Mouse (Mus musculus) kidney, postnatal 0 days (tissue): ENCODE measurements around the gene Nup43. TPM values are rescaled to one million over a fixed set of nuclear protein-coding genes. Genes with fewer than 3 reads are reported as not detected.

Experiments used
- ATAC-seq: fragments of 200-750 bp; cut with Nextera tagmentation; replicated peaks from 2 replicates; pipeline ENCODE4 v1.8.0; 2017; ENCODE audit warnings: low read depth, moderate number of reproducible peaks, moderate TSS enrichment, moderate library complexity; ENCODE audit not compliant: low FRiP score
- DNase-seq: peaks from one replicate; pipeline ENCODE4 v3.0.0-alpha.2; 2016; ENCODE audit warnings: low spot score
- H3K27ac ChIP-seq: fragments of 300-500 bp; sonication (generic); 2 replicates; pipeline ENCODE4 v1.5.1; 2014; ENCODE audit warnings: mild to moderate bottlenecking
- H3K27me3 ChIP-seq: fragments of 300-500 bp; sonication (generic); 2 replicates; pipeline ENCODE4 v1.6.1; 2014; ENCODE audit warnings: low read length, mixed read lengths; ENCODE audit not compliant: insufficient read depth
- H3K36me3 ChIP-seq: fragments of 300-500 bp; sonication (generic); 2 replicates; pipeline ENCODE4 v1.6.1; 2014; ENCODE audit warnings: low read length, mixed read lengths; ENCODE audit not compliant: insufficient read depth
- H3K4me1 ChIP-seq: fragments of 300-500 bp; sonication (generic); replicated peaks from 2 replicates; pipeline ENCODE4 v1.6.1; 2014; ENCODE audit warnings: antibody characterized with exemption, low read length, mixed read lengths; ENCODE audit not compliant: insufficient read depth
- H3K4me2 ChIP-seq: fragments of 300-500 bp; sonication (generic); 2 replicates; pipeline ENCODE4 v1.6.1; 2014; ENCODE audit warnings: mild to moderate bottlenecking, low read length, moderate library complexity, mixed read lengths
- H3K4me3 ChIP-seq: fragments of 300-500 bp; sonication (generic); replicated peaks from 2 replicates; pipeline ENCODE4 v1.5.1; 2014; ENCODE audit warnings: low read depth, low read length
- H3K9ac ChIP-seq: fragments of 300-500 bp; sonication (generic); 2 replicates; pipeline ENCODE4 v1.6.1; 2014; ENCODE audit warnings: low read depth, low read length
- H3K9me3 ChIP-seq: fragments of 300-500 bp; sonication (generic); replicated peaks from 2 replicates; pipeline ENCODE4 v1.6.1; 2016; ENCODE audit warnings: low read length, inconsistent platforms, mixed read lengths
- CTCF ChIP-seq: IDR thresholded peaks from 2 replicates; pipeline ENCODE4 v1.5.1; 2016; ENCODE audit warnings: antibody characterized with exemption, low read depth, mild to moderate bottlenecking, moderate library complexity
- WGBS: fragments of 180-500 bp; shearing (Covaris S2); extraction: QIAGEN DNeasy Blood & Tissue Kit; methylation state at CpG from one replicate; pipeline ENCODE4 v1.1.7; 2014; 5-methylcytosine and 5-hydroxymethylcytosine counted together
- polyA plus RNA-seq: library from polyadenylated mRNA; unstranded; fragments of >200 nt; fragmentation: Nextera tagmentation; extraction: Ambion mirVana; gene quantifications from 2 replicates; pipeline ENCODE4 v1.2.1, GENCODE M21; 2015

Nup43 gene
- polyA plus RNA-seq, 1 experiment from 2014 or later: 32.7 TPM

GRCm38 (mm10) chr10:7630286-7630685, 37.0 kb upstream of the Nup43 start:
- Histone ChIP-seq H3K4me2 (no peak overlapping the region), H3K27ac (no peak overlapping the region), H3K9me3 (no peaks in the 10 kb centered on the region), H3K9ac (no peak overlapping the region), H3K27me3 (no peaks in the 10 kb centered on the region), H3K4me3 (no peak overlapping the region), H3K4me1 (no peaks in the 10 kb centered on the region), H3K36me3 (peaks cover 12% of the 10 kb centered on the region; the same call in 1 of the 2 replicates)
- no peak for TF ChIP-seq CTCF
- DNase-seq: no peak
- 88% methylated on average over 5 of the region's 5 CpGs for WGBS
- ATAC-seq: no peak

GRCm38 (mm10) chr10:7630951-7631720, 36.2 kb upstream of the Nup43 start:
- Histone ChIP-seq H3K27me3 (no peaks in the 10 kb centered on the region), H3K4me2 (no peak overlapping the region), H3K4me3 (no peak overlapping the region), H3K36me3 (peaks cover 12% of the 10 kb centered on the region; the same call in 1 of the 2 replicates), H3K9ac (no peak overlapping the region), H3K4me1 (no peaks in the 10 kb centered on the region), H3K27ac (no peak overlapping the region), H3K9me3 (no peaks in the 10 kb centered on the region)
- no peak for TF ChIP-seq CTCF
- ATAC-seq (no peak), DNase-seq (no peak)
- 83% methylated on average over 16 of the region's 16 CpGs for WGBS

- Histone ChIP-seq H3K36me3 (peaks cover 32% of the 10 kb centered on the region), H3K27me3 (no peaks in the 10 kb centered on the region), H3K4me1 (no peaks in the 10 kb centered on the region), H3K9ac (no peak overlapping the region), H3K9me3 (no peaks in the 10 kb centered on the region), H3K4me2 (no peak overlapping the region), H3K27ac (no peak overlapping the region), H3K4me3 (no peak overlapping the region)
- ATAC-seq (no peak), DNase-seq (no peak)
- 99% methylated on average over 12 of the region's 12 CpGs for WGBS
- TF ChIP-seq CTCF: no peak
Observed at GRCm38 (mm10) chr10:7640366-7640765, 26.9 kb upstream of the Nup43 start.

GRCm38 (mm10) chr10:7645911-7646310, 21.4 kb upstream of the Nup43 start:
- H3K9ac ChIP-seq: no peak overlapping the region
- 89% methylated on average over 2 of the region's 2 CpGs for WGBS
- no peaks in the 10 kb centered on the region for H3K9me3 ChIP-seq
- DNase-seq (no peak), ATAC-seq (no peak)
- no peaks in the 10 kb centered on the region for H3K27me3 ChIP-seq
- no peak overlapping the region for H3K4me2 ChIP-seq
- TF ChIP-seq CTCF: no peak
- H3K27ac ChIP-seq: no peak overlapping the region
- peaks cover 24% of the 10 kb centered on the region; the same call in 1 of the 2 replicates for H3K36me3 ChIP-seq
- H3K4me1 ChIP-seq: no peaks in the 10 kb centered on the region
- H3K4me3 ChIP-seq: no peak overlapping the region

- 62% methylated on average over 4 of the region's 4 CpGs for WGBS
- Histone ChIP-seq H3K9ac (no peak overlapping the region), H3K4me1 (no peaks in the 10 kb centered on the region), H3K9me3 (no peaks in the 10 kb centered on the region), H3K27ac (no peak overlapping the region), H3K4me3 (no peak overlapping the region), H3K27me3 (no peaks in the 10 kb centered on the region), H3K4me2 (no peak overlapping the region), H3K36me3 (peaks cover 21% of the 10 kb centered on the region; the same call in 1 of the 2 replicates)
- no peak for TF ChIP-seq CTCF
- no peak for DNase-seq
- ATAC-seq: no peak
Observed at GRCm38 (mm10) chr10:7649059-7649458, 18.2 kb upstream of the Nup43 start.

GRCm38 (mm10) chr10:7651057-7651456, 16.2 kb upstream of the Nup43 start:
- peak; percentile 55 for DNase-seq
- ATAC-seq: no peak; the same call in 1 of the 2 replicates
- no peaks in the 10 kb centered on the region for H3K4me1 ChIP-seq

More at GRCm38 (mm10) chr10:7651057-7651456, 16.2 kb upstream of the Nup43 start:
- WGBS: 61% methylated on average over 2 of the region's 2 CpGs
- no peak overlapping the region for H3K4me2 ChIP-seq
- H3K9ac ChIP-seq: no peak overlapping the region
- no peak overlapping the region for H3K27ac ChIP-seq
- no peaks in the 10 kb centered on the region for H3K9me3 ChIP-seq
- no peak for TF ChIP-seq CTCF
- H3K27me3 ChIP-seq: no peaks in the 10 kb centered on the region
- no peak overlapping the region for H3K4me3 ChIP-seq
- H3K36me3 ChIP-seq: peaks cover 13% of the 10 kb centered on the region; the same call in 1 of the 2 replicates
